In the genomic region with DNA sequence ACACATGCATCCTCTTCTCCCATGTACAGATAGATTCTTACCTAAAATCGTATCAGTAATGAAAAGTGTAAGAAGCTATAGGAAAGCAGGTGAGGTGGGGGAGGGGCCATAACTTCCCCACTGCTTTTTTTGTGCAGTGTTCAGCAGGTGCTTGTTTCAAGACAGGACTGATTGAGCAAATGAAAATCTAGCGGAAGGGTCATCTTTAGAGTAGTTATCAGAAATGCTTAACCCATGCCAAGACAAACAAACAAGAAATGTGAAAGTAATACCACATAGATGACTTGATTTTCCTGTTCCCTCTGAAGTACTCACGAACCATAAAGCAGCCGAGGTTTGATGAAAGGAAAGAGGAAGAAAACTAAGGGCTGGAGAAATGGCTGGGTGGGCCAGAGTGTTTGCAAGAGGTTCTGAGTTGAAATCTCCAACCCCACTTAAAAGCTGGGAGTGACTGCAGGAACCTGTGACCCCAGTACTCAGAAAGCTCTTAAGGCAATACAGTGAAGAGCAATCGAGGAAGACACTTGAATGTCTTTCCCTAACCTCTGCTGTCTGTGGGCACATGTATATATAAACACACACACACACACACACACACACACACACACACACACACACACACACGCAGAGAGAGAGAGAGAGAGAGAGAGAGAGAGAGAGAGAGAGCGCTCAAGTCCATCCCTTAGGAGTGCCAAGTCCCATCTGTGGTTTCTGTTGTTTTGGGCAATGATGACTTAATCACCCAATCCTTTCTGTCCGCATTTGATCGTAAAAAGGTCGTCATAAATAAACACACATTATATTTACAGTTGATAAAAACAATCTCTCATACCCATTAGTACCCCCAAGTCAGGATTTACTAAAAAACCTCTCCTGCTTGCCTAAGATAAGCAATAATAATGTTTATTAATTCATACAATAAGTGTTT, we compare ENCODE assay signal across 19 mouse cellular contexts. TPM values are rescaled to one million over a fixed set of nuclear protein-coding genes. Genes with fewer than 3 reads are reported as not detected.
DNase-seq lines count a peak whose midpoint lies in the region; ATAC-seq and TF ChIP-seq lines count a peak whose summit lies in the region.
"Had no signal": no experiment of that assay in that cellular context is flagged by ENCODE, and none has a peak within 500 bp of the region (broad histone marks: within the 10 kb centered on the region; RNA-seq: fewer than 3 reads in every experiment).

No protein-coding gene starts in this region.

- no peak overlapping the region for H3K4me2 ChIP-seq in liver, postnatal 0 days (ENCODE audit: low read depth, low read length)
- no peak overlapping the region for H3K4me2 ChIP-seq in stomach, postnatal 0 days (replicated peaks; ENCODE audit: low read depth)
- H3K4me2 ChIP-seq: heart, embryonic 12.5 days; limb, embryonic 15.5 days; neural tube, embryonic 12.5 days; stomach, embryonic 15.5 days had no signal

- H3K27me3 ChIP-seq in MEL (ENCODE audit: control insufficient read depth in 1 of 2, insufficient read depth in 2 of 2, low read length in 2 of 2), result no peaks in the 10 kb centered on the region
- H3K27me3 ChIP-seq in liver, postnatal 0 days (ENCODE audit: insufficient read depth, low read length), result no peaks in the 10 kb centered on the region
- H3K27me3 ChIP-seq in stomach, postnatal 0 days (ENCODE audit: control insufficient read depth, insufficient read depth, low read length), result no peaks in the 10 kb centered on the region
- H3K27me3 ChIP-seq: heart, embryonic 12.5 days; limb, embryonic 15.5 days; neural tube, embryonic 12.5 days; stomach, embryonic 15.5 days had no signal

- TF ChIP-seq EP300 in MEL (IDR thresholded peaks at IDR 0.05; ENCODE audit: low read depth in 1 of 2, low read length in 2 of 2), result no peak
- TF ChIP-seq EP300 in liver, postnatal 0 days (IDR thresholded peaks at IDR 0.05; ENCODE audit: low read depth), result no peak
- TF ChIP-seq EP300 in stomach, postnatal 0 days (optimal IDR thresholded peaks at IDR 0.05), result no peak

- no peak for TF ChIP-seq RAD21 in MEL (IDR thresholded peaks at IDR 0.05; ENCODE audit: low read depth, low read length)

- H3K36me3 ChIP-seq in MEL (ENCODE audit: control insufficient read depth in 1 of 2, insufficient read depth in 2 of 2, low read length in 2 of 2), result peaks cover 2 to 14% of the 10 kb centered on the region in 2 experiments; a peak in 3 of 4 replicates
- peaks cover 43% of the 10 kb centered on the region for H3K36me3 ChIP-seq in liver, postnatal 0 days (replicated peaks; ENCODE audit: insufficient read depth, low read length)
- peaks cover 2% of the 10 kb centered on the region; the same call in 1 of the 2 replicates for H3K36me3 ChIP-seq in stomach, postnatal 0 days (ENCODE audit: control insufficient read depth, insufficient read depth, low read length)
- H3K36me3 ChIP-seq: neural tube, embryonic 12.5 days had no signal

- no peak overlapping the region for H3K9ac ChIP-seq in MEL (ENCODE audit: control insufficient read depth, low read depth, low read length, poor library complexity, severe bottlenecking)
- no peak overlapping the region for H3K9ac ChIP-seq in liver, postnatal 0 days (replicated peaks)
- H3K9ac ChIP-seq in stomach, postnatal 0 days (ENCODE audit: low read length), result no peak overlapping the region
- H3K9ac ChIP-seq: heart, embryonic 12.5 days; limb, embryonic 15.5 days; neural tube, embryonic 12.5 days; stomach, embryonic 15.5 days had no signal

- H3K4me1 ChIP-seq in MEL (ENCODE audit: control insufficient read depth in 1 of 2, insufficient read depth in 2 of 2, low read length in 2 of 2), result peaks cover 11 to 13% of the 10 kb centered on the region in 2 experiments
- H3K4me1 ChIP-seq in liver, postnatal 0 days (ENCODE audit: insufficient read depth), result peaks cover 7% of the 10 kb centered on the region
- H3K4me1 ChIP-seq in stomach, postnatal 0 days (replicated peaks; ENCODE audit: control insufficient read depth, insufficient read depth), result no peaks in the 10 kb centered on the region
- H3K4me1 ChIP-seq: heart, embryonic 12.5 days; limb, embryonic 15.5 days; neural tube, embryonic 12.5 days; stomach, embryonic 15.5 days had no signal

- H3K27ac ChIP-seq in MEL (ENCODE audit: control insufficient read depth, low read depth, low read length), result peak overlapping the region; percentile 46
- no peak overlapping the region for H3K27ac ChIP-seq in liver, postnatal 0 days (ENCODE audit: low read depth)
- no peak overlapping the region for H3K27ac ChIP-seq in stomach, postnatal 0 days (replicated peaks)
- H3K27ac ChIP-seq: limb, embryonic 15.5 days; neural tube, embryonic 12.5 days; stomach, embryonic 15.5 days had no signal

- no peak overlapping the region for H3K4me3 ChIP-seq in MEL (ENCODE audit: control insufficient read depth in 1 of 2, insufficient read depth in 1 of 2, low read depth in 2 of 2, low read length in 2 of 2)
- no peak overlapping the region for H3K4me3 ChIP-seq in liver, postnatal 0 days (ENCODE audit: low read depth, low read length)
- no peak overlapping the region for H3K4me3 ChIP-seq in stomach, postnatal 0 days (ENCODE audit: low read depth, low read length)
- H3K4me3 ChIP-seq: heart, embryonic 12.5 days; limb, embryonic 15.5 days; neural tube, embryonic 12.5 days; stomach, embryonic 15.5 days had no signal

- no peak for TF ChIP-seq CTCF in MEL (IDR thresholded peaks at IDR 0.05 in 2 of 3, conservative IDR thresholded peaks at IDR 0.05 in 1 of 3; ENCODE audit: control insufficient read depth in 1 of 3, insufficient read depth in 1 of 3, low read depth in 2 of 3, low read length in 3 of 3, poor library complexity in 1 of 3, severe bottlenecking in 1 of 3)
- TF ChIP-seq CTCF in liver, postnatal 0 days (IDR thresholded peaks at IDR 0.05; ENCODE audit: low read depth), result no peak
- no peak for TF ChIP-seq CTCF in stomach, postnatal 0 days (IDR thresholded peaks at IDR 0.05; ENCODE audit: low read depth)

- WGBS in liver, postnatal 0 days (ENCODE audit: insufficient replicate concordance), result 65% methylated on average over 9 of the region's 10 CpGs
- 63% methylated on average over 9 of the region's 10 CpGs for WGBS in stomach, postnatal 0 days

- peak; percentile 48 to 64 for DNase-seq in lung, adult 18-20 months
- DNase-seq in lung, postnatal 14 days, result no peak
- DNase-seq in MEL (ENCODE audit: low read depth, low spot score), result peak; percentile 43
- no peak for DNase-seq in liver, postnatal 0 days
- DNase-seq in stomach, postnatal 0 days (ENCODE audit: low spot score), result no peak
- DNase-seq in adrenal gland, adult 8-10 months, result no peak
- DNase-seq in left cerebral cortex, adult 8-10 months (ENCODE audit: low spot score in 2 of 2), result no peak
- DNase-seq: adrenal gland, adult 2 months; cerebellum, adult 11-12 months; cerebellum, postnatal 36 days; heart, postnatal 36 days; kidney, adult 8-10 months; kidney, postnatal 36 days; layer of hippocampus, adult 9-11 months had no signal

- H3K9me3 ChIP-seq in MEL (replicated peaks; ENCODE audit: insufficient read depth, low read length), result no peaks in the 10 kb centered on the region
- H3K9me3 ChIP-seq in liver, postnatal 0 days (ENCODE audit: low read length), result no peaks in the 10 kb centered on the region
- no peaks in the 10 kb centered on the region for H3K9me3 ChIP-seq in stomach, postnatal 0 days (ENCODE audit: control insufficient read depth, low read length)
- H3K9me3 ChIP-seq: heart, embryonic 12.5 days; limb, embryonic 15.5 days; neural tube, embryonic 12.5 days; stomach, embryonic 15.5 days had no signal

- no peak for TF ChIP-seq POLR2A in MEL (IDR thresholded peaks at IDR 0.05; ENCODE audit: control insufficient read depth in 1 of 2, insufficient read depth in 1 of 2, low read depth in 1 of 2, low read length in 2 of 2, poor library complexity in 1 of 2)

- H3K79me2 ChIP-seq in MEL (ENCODE audit: control insufficient read depth, insufficient read depth, low read length, poor library complexity), result no peaks in the 10 kb centered on the region

- 0 out of 2 replicates have a peak, but pooled peaks have one; percentile 21 for ATAC-seq in liver, postnatal 0 days
- ATAC-seq in stomach, postnatal 0 days (ENCODE audit: low FRiP score, low TSS enrichment), result peak; percentile 63; the same call in 1 of the 2 replicates
- ATAC-seq: forebrain, embryonic 16.5 days had no signal

TF ChIP-seq in MEL, 35 proteins besides CTCF, POLR2A, EP300 and RAD21 (continues in another document):
- no peak for TF ChIP-seq ZMIZ1 (IDR thresholded peaks at IDR 0.05; ENCODE audit: low read depth, low read length)
- TF ChIP-seq ZC3H11A (IDR thresholded peaks at IDR 0.05; ENCODE audit: low read depth, low read length), result no peak
- no peak for TF ChIP-seq USF2 (IDR thresholded peaks at IDR 0.05; ENCODE audit: borderline replicate concordance in 1 of 2, insufficient read depth in 1 of 2, low read depth in 1 of 2, low read length in 2 of 2)
- no peak for TF ChIP-seq SMC3 (IDR thresholded peaks at IDR 0.05; ENCODE audit: low read depth, low read length)
- no peak for TF ChIP-seq NELFE (IDR thresholded peaks at IDR 0.05; ENCODE audit: low read depth, low read length)
- no peak for TF ChIP-seq ETS1 (IDR thresholded peaks at IDR 0.05; ENCODE audit: low read depth, low read length)
- TF ChIP-seq CHD2 (IDR thresholded peaks at IDR 0.05; ENCODE audit: low read length), result no peak
- no peak for TF ChIP-seq ZNF384 (IDR thresholded peaks at IDR 0.05; ENCODE audit: low read depth, low read length)
- no peak for TF ChIP-seq UBTF (IDR thresholded peaks at IDR 0.05; ENCODE audit: borderline replicate concordance, insufficient read depth, low read depth, low read length)
- no peak for TF ChIP-seq MYC (IDR thresholded peaks at IDR 0.05; ENCODE audit: low read depth, low read length)
- no peak for TF ChIP-seq USF1 (IDR thresholded peaks at IDR 0.05; ENCODE audit: low read depth, low read length)

RNA-seq across cellular contexts. Expression of gene Pon3, which starts 6.5 kb away (rescaled TPM):
- 2.9 and 3.1 TPM in 2 replicates for total RNA-seq in MEL (2012; rRNA removed)
- polyA plus RNA-seq in MEL (2012; ENCODE audit: insufficient read depth in 1 of 2, insufficient read length in 2 of 2, low read depth in 1 of 2, low replicate concordance in 2 of 2, missing spikeins in 1 of 2), result 1 to 10 TPM in 1 of 2 experiments, not detected in 1; 5.9 TPM
- polyA plus RNA-seq in liver, postnatal 0 days (2015; fragmentation: Nextera tagmentation; extraction: Ambion mirVana), result 43.3 and 44.4 TPM in 2 replicates
- polyA plus RNA-seq in stomach, postnatal 0 days (2015; fragmentation: Nextera tagmentation; extraction: Ambion mirVana), result 27.2 and 30.2 TPM in 2 replicates
- 100 to 1,000 TPM in 1 of 4 experiments, 10 to 100 TPM in 3; 34.9 to 145 (median 79.1) TPM for total RNA-seq in adrenal gland, adult 8-10 months (2022)
- 1 to 10 TPM; 2.2 to 4.9 (median 3.9) TPM for total RNA-seq in left cerebral cortex, adult 8-10 months (2022)

RNA-seq across cellular contexts. Expression of gene Pon2, which starts 35.7 kb away (rescaled TPM):
- total RNA-seq in MEL (2012; rRNA removed), result 9.6 and 14.4 TPM in 2 replicates
- polyA plus RNA-seq in MEL (2012; ENCODE audit: insufficient read depth in 1 of 2, insufficient read length in 2 of 2, low read depth in 1 of 2, low replicate concordance in 2 of 2, missing spikeins in 1 of 2), result 10 to 100 TPM in 1 of 2 experiments, not detected in 1; 21.2 TPM
- 32.5 and 34.3 TPM in 2 replicates for polyA plus RNA-seq in liver, postnatal 0 days (2015; fragmentation: Nextera tagmentation; extraction: Ambion mirVana)
- polyA plus RNA-seq in stomach, postnatal 0 days (2015; fragmentation: Nextera tagmentation; extraction: Ambion mirVana), result 130 and 148 TPM in 2 replicates
- total RNA-seq in adrenal gland, adult 8-10 months (2022), result 10 to 100 TPM; 37.0 to 50.9 (median 46.2) TPM
- 10 to 100 TPM; 20.8 to 24.2 (median 23.0) TPM for total RNA-seq in left cerebral cortex, adult 8-10 months (2022)

Comparison
In these comparisons a context has a peak if more than half of its experiments do, and no peak if none do; other contexts are left out.
1. DNase-seq: peak in lung, adult 18-20 months (2 of 2) and MEL (single experiment); none in lung, postnatal 14 days (single experiment), liver, postnatal 0 days (single experiment), stomach, postnatal 0 days (single experiment), adrenal gland, adult 8-10 months (single experiment) and left cerebral cortex, adult 8-10 months (0 of 2).